Mouse (Mus musculus) thymus, adult 2 months (tissue): ENCODE data around the gene Hcls1. TPM values are rescaled to one million over a fixed set of nuclear protein-coding genes. Genes with fewer than 3 reads are reported as not detected.
A peak's percentile ranks its signal among the peaks of the same experiment; 100 is the strongest.

Source experiments
- DNase-seq: peaks from one replicate; pipeline ENCODE4 v3.0.0; 2021
- H3K27ac ChIP-seq: fragments of 200-500 bp; 2 replicates; pipeline ENCODE4 v1.5.1; 2012; ENCODE audit warnings: low read length, control low read depth; ENCODE audit not compliant: control insufficient read depth, insufficient read depth
- H3K27me3 ChIP-seq: fragments of 200-500 bp; 2 replicates; pipeline ENCODE4 v1.6.1; 2012; ENCODE audit warnings: mild to moderate bottlenecking, low read length, moderate library complexity, mixed read lengths; ENCODE audit not compliant: control insufficient read depth, insufficient read depth
- H3K36me3 ChIP-seq: fragments of 200-500 bp; 2 replicates; pipeline ENCODE4 v1.6.1; 2012; ENCODE audit warnings: mild to moderate bottlenecking, low read length, moderate library complexity; ENCODE audit not compliant: control insufficient read depth, insufficient read depth
- H3K4me1 ChIP-seq: fragments of 200-500 bp; replicated peaks from 2 replicates; pipeline ENCODE4 v1.6.1; 2012; ENCODE audit warnings: low read length; ENCODE audit not compliant: control insufficient read depth, insufficient read depth
- H3K4me3 ChIP-seq: fragments of 200-500 bp; 2 replicates; pipeline ENCODE4 v1.5.1; 2012; ENCODE audit warnings: mild to moderate bottlenecking, low read length, control low read depth, moderate library complexity; ENCODE audit not compliant: control insufficient read depth, insufficient read depth
- CTCF ChIP-seq: fragments of 200-500 bp; IDR thresholded peaks from 2 replicates; pipeline ENCODE4 v1.5.1; 2012; ENCODE audit warnings: mild to moderate bottlenecking, control low read depth, low read length, moderate library complexity, borderline replicate concordance; ENCODE audit not compliant: control insufficient read depth, poor library complexity, insufficient read depth; ENCODE audit errors: extremely low read depth
- POLR2A ChIP-seq: fragments of 200-500 bp; IDR thresholded peaks from 2 replicates; pipeline ENCODE4 v1.6.1; 2012; ENCODE audit warnings: mild to moderate bottlenecking, low read length, control low read depth, moderate library complexity; ENCODE audit not compliant: control insufficient read depth, poor library complexity, insufficient read depth; ENCODE audit errors: extremely low read depth
- WGBS: fragments of 180-500 bp; shearing (Covaris S2); methylation state at CpG from one replicate; pipeline ENCODE4 v1.1.7; 2018; 5-methylcytosine and 5-hydroxymethylcytosine counted together
- polyA plus RNA-seq: library from polyadenylated mRNA; depleted of rRNA; stranded (reverse); fragments of >200 nt; gene quantifications from 2 replicates; pipeline ENCODE4 v1.2.3, GENCODE M21; 2012

Gene Hcls1
- polyA plus RNA-seq, 1 experiment: 118 TPM

DNA sequence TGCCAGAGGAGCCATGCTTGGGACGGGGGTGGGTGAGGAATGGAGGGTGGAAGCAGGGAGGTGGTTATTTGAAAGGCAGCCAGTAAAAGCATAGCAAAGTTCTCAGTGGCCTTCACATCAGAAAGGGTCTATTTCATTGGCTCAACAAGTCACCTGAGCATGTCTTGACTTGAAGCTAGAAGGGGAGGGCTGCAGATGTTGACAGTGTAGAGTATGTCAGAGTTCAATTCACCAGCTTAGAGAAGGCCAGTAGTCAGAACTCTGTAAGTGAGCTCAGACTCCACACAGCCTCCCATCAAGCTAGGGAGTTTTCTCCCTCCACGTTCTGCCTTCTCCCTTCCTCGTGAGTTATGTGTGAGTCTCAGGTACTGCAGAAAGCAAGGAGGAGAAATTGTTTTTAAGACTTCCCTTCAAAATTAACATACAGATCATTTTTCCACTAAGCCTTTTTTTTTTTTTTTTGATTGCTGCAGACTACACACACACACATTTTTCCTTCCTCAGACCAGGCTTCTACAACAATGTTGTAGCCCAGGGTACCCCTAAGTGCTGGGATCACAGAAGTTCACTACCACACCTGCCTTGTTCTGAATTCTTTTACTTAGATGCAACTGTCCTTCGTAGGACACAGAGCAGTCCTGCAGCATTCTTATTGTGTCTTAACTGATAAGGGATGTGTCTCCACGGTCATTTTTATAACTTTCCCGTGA lies 497 bp upstream of the Hcls1 start:
- H3K27me3 ChIP-seq: no peaks in the 10 kb centered on the region
- H3K4me3 ChIP-seq: no peak overlapping the region
- peaks cover 38% of the 10 kb centered on the region for H3K4me1 ChIP-seq
- peaks cover 22% of the 10 kb centered on the region for H3K36me3 ChIP-seq
- TF ChIP-seq POLR2A (no peak), CTCF (no peak)
- DNase-seq: peak; percentile 44
- peak overlapping the region; percentile 94 for H3K27ac ChIP-seq
- WGBS: 11% methylated on average over 6 of the region's 6 CpGs

DNA sequence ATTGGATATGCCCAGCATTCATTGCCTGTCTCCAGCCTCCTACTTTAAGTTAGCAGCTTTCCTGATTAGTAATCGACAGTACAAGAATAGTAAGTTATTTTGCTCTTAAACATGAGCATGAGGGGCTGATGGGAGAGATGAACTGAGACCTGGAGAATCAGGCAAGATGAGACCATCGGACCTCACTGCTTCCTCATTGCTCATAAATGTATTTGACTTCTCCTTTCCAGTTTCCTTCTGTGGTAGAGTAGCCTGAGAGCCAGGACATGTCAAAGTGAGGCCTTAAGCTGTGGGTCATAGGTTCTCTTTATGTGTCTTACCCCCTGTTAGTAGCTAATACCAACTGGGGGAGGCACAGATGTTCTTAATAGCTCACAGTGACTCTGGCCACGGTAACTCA lies 1.0 kb downstream of the Hcls1 start:
- TF ChIP-seq CTCF: no peak
- TF ChIP-seq POLR2A: no peak
- peaks cover 34% of the 10 kb centered on the region for H3K36me3 ChIP-seq
- H3K4me3 ChIP-seq: no peak overlapping the region
- H3K4me1 ChIP-seq: peaks cover 34% of the 10 kb centered on the region
- H3K27me3 ChIP-seq: no peaks in the 10 kb centered on the region
- WGBS: 14% methylated on average over 3 of the region's 3 CpGs
- no peak for DNase-seq
- no peak overlapping the region; the same call in 1 of the 2 replicates for H3K27ac ChIP-seq

DNA sequence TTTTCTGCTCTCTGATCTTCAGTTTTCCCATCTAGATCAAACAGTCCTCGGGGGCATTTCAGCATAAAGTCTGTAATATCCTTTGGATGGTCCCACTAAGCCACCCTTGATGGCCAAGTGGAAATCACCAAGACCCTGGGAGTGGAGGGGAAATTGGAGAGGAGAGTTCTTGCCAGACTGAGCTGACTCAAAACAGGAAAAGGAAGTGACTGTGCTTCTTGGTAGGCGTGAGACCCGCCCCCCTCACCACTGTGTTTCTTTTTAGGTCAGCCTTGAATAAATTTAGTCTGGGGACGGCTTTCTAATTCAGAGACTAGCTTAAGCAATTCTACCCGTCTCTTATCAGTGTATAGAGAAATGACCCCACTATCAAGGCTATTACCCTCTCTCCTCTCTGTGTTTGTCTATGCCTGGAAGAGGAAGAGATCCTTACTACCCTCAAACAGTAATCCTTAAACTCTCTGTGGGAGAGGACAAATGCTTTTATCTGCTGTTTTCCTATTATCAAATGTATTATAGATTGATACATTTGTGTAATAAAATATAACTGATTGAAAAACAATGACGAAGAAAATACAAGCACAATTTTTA lies 6.4 kb downstream of the Hcls1 start:
- Histone ChIP-seq H3K4me1 (peaks cover 9% of the 10 kb centered on the region), H3K4me3 (no peak overlapping the region), H3K27me3 (no peaks in the 10 kb centered on the region), H3K36me3 (peaks cover 42% of the 10 kb centered on the region), H3K27ac (no peak overlapping the region)
- 37% methylated on average over 6 of the region's 6 CpGs for WGBS
- TF ChIP-seq POLR2A (no peak), CTCF (no peak)
- DNase-seq: peak; percentile 47

DNA sequence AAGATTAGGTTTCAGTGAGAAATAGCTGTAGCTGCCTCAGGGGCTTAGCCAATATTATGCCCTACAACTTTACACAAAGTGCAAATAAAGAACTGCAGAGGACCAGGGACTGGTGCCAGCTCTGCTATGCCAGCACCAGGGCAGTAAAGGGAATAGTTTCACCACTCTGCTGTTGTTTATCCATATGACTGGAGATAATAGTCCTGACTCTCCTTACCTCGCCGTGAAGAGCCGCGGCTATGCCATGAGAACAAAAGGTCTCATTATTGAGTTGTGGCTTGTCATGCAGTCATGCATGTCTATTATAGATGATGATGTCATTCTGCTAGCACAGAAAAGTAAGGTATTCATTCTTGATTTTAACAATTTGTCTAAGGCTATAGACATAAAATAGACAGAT lies 7.1 kb downstream of the Hcls1 start:
- H3K4me3 ChIP-seq: no peak overlapping the region
- DNase-seq: no peak
- WGBS: 90% methylated on average over 4 of the region's 4 CpGs
- H3K27me3 ChIP-seq: no peaks in the 10 kb centered on the region
- peaks cover 49% of the 10 kb centered on the region for H3K36me3 ChIP-seq
- TF ChIP-seq POLR2A (no peak), CTCF (no peak)
- no peak overlapping the region for H3K27ac ChIP-seq
- peaks cover 7% of the 10 kb centered on the region for H3K4me1 ChIP-seq

DNA sequence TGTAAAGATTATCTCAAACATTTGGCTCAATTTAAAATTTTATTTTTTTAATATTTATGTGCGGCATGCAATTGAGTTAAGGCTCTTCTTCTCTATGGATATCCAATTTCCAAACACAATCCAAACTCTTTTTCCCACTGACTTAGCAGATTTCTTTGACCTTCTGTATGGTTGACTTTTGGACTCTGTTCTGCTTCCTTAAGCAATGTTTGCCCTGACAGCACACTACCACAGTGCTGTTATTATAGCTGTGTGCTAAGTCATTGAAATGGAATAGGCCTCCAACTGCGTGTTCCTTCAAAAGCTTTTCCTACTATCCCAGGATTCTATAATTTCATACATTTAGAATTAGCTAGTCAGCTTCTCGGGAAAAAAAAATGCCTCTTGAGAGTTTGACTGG lies 8.8 kb downstream of the Hcls1 start:
- Histone ChIP-seq H3K27me3 (no peaks in the 10 kb centered on the region), H3K36me3 (peaks cover 41% of the 10 kb centered on the region), H3K27ac (no peak overlapping the region), H3K4me3 (no peak overlapping the region), H3K4me1 (peaks cover 7% of the 10 kb centered on the region)
- TF ChIP-seq CTCF (no peak), POLR2A (no peak)
- 97% methylated on average over 3 of the region's 3 CpGs for WGBS
- DNase-seq: no peak

DNA sequence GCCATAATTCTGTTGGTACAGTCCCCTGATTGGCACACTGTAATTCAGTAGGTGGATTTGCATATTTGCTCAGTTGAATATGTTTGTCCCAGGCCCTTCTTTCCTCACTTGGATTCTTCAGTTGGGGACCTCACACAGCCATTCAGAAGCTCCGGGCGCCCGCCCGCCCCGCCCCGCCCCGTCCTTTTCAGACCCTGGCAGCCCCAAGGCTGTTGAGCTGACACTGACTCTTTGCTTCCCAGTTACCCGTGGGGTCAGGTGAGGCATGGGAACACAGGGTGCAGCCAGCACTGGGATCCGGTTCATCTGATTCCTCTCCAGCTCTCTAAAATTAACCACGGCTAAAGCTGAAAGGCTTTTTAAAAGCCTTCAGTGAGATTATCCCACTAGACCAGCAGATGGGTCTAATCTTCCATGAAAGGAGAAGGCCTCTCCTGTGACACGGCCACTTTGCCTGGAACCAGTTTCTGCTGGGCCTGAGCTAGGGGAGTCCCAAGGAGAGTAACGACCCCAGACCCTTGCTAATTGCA lies 10.2 kb downstream of the Hcls1 start:
- H3K27me3 ChIP-seq: no peaks in the 10 kb centered on the region
- H3K36me3 ChIP-seq: peaks cover 34% of the 10 kb centered on the region
- H3K4me3 ChIP-seq: no peak overlapping the region
- DNase-seq: no peak
- 91% methylated on average over 12 of the region's 12 CpGs for WGBS
- no peak for TF ChIP-seq POLR2A
- peaks cover 7% of the 10 kb centered on the region for H3K4me1 ChIP-seq
- no peak overlapping the region for H3K27ac ChIP-seq

DNA sequence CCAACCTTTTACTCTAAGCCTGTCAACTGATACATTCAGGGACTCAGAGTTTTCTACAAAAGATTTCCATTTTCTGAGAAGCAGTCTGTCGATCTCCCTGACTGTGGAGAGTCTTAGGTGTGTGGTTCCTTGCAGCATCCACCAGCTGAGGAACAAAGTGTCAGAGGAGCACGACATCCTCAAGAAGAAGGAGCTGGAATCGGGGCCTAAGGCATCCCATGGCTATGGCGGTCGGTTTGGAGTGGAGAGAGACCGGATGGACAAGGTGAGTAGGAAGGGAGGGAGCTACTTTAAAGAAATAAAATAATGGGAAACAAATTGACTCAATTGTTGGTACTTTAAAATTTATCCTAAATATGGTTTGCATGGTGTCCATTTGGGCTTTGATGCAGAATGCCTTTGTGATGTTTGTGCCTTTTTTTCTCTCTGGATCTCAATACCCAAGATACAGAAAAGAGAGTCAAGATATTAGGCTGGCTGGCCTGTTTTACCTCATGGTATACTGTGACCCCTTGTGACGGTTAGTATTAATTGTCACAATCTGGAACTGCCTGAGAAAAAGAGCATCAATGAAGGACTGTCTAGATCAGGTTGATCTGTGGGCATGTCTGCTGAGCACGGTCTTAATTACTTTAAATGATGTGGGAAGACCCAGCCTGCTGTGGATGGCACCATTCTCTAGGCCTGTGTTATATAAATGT lies 11.8 kb downstream of the Hcls1 start:
- no peaks in the 10 kb centered on the region; the same call in 1 of the 2 replicates for H3K4me1 ChIP-seq
- TF ChIP-seq CTCF (no peak), POLR2A (no peak)

More for the DNA sequence above, 11.8 kb downstream of the Hcls1 start:
- WGBS: 97% methylated on average over 8 of the region's 8 CpGs
- H3K27me3 ChIP-seq: no peaks in the 10 kb centered on the region
- H3K27ac ChIP-seq: no peak overlapping the region
- H3K4me3 ChIP-seq: no peak overlapping the region
- no peak for DNase-seq
- peaks cover 36% of the 10 kb centered on the region for H3K36me3 ChIP-seq
